Mouse (Mus musculus): ENCODE data around the gene Usp43.

Gene Usp43

DNA sequence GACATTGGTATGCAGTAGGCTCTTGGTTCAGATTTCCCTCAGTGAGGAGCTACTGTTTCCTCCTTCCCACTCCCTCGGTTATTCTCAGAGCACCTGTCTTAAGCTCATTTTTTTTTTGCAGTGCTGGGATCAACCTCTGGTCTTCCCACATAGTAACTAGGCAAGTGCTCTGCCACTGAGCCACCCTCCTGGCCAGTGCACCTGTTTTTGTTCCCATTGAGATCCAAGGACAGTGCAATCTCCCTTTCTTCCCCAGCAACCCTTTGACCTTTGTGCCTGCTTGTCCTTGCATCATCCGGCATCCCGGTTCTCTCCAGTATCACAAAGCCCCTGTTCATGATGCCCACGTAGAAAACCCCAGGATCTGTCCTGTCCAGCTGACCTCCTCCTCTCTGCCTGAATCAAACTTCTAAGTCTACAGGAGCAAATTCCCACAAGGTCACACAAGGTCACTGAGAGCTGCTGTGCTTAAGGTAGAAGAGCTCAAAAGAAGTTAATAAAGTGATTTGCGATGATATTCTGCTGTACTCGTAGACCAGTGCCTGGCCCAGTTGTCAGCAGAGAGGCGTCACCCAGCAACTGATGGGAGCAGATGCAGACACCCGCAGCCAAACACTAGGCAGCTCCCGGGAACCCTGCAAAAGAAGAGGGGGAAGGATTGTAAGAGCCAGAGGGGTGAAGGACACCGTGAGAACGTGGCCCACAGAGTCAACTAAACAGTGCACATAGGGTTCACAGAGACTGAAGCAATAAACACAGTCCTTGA is 114.9 kb downstream of the Usp43 start:
- no peak for DNase-seq

DNA sequence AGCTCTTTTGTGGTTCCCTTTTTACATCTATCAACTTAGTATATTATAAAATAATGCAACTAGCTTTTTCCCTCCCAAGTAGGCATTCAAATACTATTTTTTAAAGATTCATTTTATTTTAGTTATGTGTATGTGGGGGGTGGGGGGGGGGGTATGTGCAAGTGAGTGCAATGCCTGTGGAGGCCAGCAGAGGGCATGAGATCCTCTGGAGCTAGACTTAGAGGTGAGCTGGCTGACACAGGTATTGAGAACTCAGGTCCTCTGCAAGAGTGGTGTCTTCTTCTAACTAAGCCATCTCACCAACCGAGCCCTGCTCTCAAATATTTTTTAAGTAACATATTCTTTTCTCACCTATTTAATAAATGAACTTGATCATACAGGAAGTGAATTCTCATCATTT is 116.4 kb downstream of the Usp43 start:
- DNase-seq, result no peak

All from kidney, adult 11 months (tissue).